Mouse (Mus musculus) liver, postnatal 0 days (tissue): Measurements from ENCODE around the gene Samd8. TPM values are rescaled to one million over a fixed set of nuclear protein-coding genes. Genes with fewer than 3 reads are reported as not detected.

ENCODE experiments used
- ATAC-seq: fragments of 200-750 bp; cut with Nextera tagmentation; 2 replicates; pipeline ENCODE4 v1.8.0; 2017; ENCODE audit warnings: mild to moderate bottlenecking, moderate library complexity
- DNase-seq: peaks from one replicate; pipeline ENCODE4 v3.0.0-alpha.2; 2016
- H3K27ac ChIP-seq: fragments of 300-500 bp; sonication (generic); 2 replicates; pipeline ENCODE4 v1.5.1; 2014; ENCODE audit warnings: antibody characterized with exemption, moderate library complexity, mild to moderate bottlenecking, low read depth
- H3K27me3 ChIP-seq: fragments of 300-500 bp; sonication (generic); 2 replicates; pipeline ENCODE4 v1.6.1; 2014; ENCODE audit warnings: low read length, control low read depth, mixed read lengths; ENCODE audit not compliant: insufficient read depth
- H3K36me3 ChIP-seq: fragments of 300-500 bp; sonication (generic); replicated peaks from 2 replicates; pipeline ENCODE4 v1.6.1; 2014; ENCODE audit warnings: mild to moderate bottlenecking, control low read depth, low read length, moderate library complexity, mixed read lengths; ENCODE audit not compliant: insufficient read depth
- H3K4me1 ChIP-seq: fragments of 300-500 bp; sonication (generic); 2 replicates; pipeline ENCODE4 v1.6.1; 2014; ENCODE audit warnings: antibody characterized with exemption, mild to moderate bottlenecking, control low read depth; ENCODE audit not compliant: insufficient read depth
- H3K4me2 ChIP-seq: fragments of 300-500 bp; sonication (generic); 2 replicates; pipeline ENCODE4 v1.6.1; 2014; ENCODE audit warnings: low read depth, mild to moderate bottlenecking, low read length, moderate library complexity, mixed read lengths
- H3K4me3 ChIP-seq: fragments of 300-500 bp; sonication (generic); 2 replicates; pipeline ENCODE4 v1.5.1; 2014; ENCODE audit warnings: low read depth, low read length
- H3K9ac ChIP-seq: fragments of 300-500 bp; sonication (generic); replicated peaks from 2 replicates; pipeline ENCODE4 v1.6.1; 2014; ENCODE audit warnings: mild to moderate bottlenecking, moderate library complexity
- H3K9me3 ChIP-seq: fragments of 300-500 bp; sonication (generic); 2 replicates; pipeline ENCODE4 v1.6.1; 2016; ENCODE audit warnings: mild to moderate bottlenecking, control low read depth, low read length, mixed read lengths
- CTCF ChIP-seq: sonication (generic); IDR thresholded peaks from 2 replicates; pipeline ENCODE4 v1.5.1; 2016; ENCODE audit warnings: antibody characterized with exemption, low read depth
- EP300 ChIP-seq: IDR thresholded peaks from 2 replicates; pipeline ENCODE4 v1.6.1; 2016; ENCODE audit warnings: antibody characterized with exemption, low read depth, mild to moderate bottlenecking
- WGBS: fragments of 180-500 bp; shearing (Covaris S2); extraction: QIAGEN DNeasy Blood & Tissue Kit; methylation state at CpG from one replicate; pipeline ENCODE4 v1.1.7; 2014; ENCODE audit not compliant: insufficient replicate concordance; 5-methylcytosine and 5-hydroxymethylcytosine counted together
- polyA plus RNA-seq: library from polyadenylated mRNA; unstranded; fragments of >200 nt; fragmentation: Nextera tagmentation; extraction: Ambion mirVana; gene quantifications from 2 replicates; pipeline ENCODE4 v1.2.1, GENCODE M21; 2015

The Samd8 gene
- polyA plus RNA-seq, 1 experiment from 2014 or later, result 4.1 TPM

GRCm38 (mm10) chr14:21823897-21824296, 73.6 kb downstream of the Samd8 start:
- ATAC-seq, result no peak
- WGBS, result 65% methylated on average over 7 of the region's 7 CpGs
- peaks cover 19% of the 10 kb centered on the region for H3K4me1 ChIP-seq
- H3K36me3 ChIP-seq, result no peaks in the 10 kb centered on the region
- no peaks in the 10 kb centered on the region for H3K9me3 ChIP-seq
- TF ChIP-seq EP300 (no peak), CTCF (no peak)
- H3K4me3 ChIP-seq, result no peak overlapping the region
- no peak overlapping the region for H3K9ac ChIP-seq
- H3K27me3 ChIP-seq, result no peaks in the 10 kb centered on the region
- H3K4me2 ChIP-seq, result no peak overlapping the region
- DNase-seq, result no peak
- peak overlapping the region; percentile 84 for H3K27ac ChIP-seq

DNA sequence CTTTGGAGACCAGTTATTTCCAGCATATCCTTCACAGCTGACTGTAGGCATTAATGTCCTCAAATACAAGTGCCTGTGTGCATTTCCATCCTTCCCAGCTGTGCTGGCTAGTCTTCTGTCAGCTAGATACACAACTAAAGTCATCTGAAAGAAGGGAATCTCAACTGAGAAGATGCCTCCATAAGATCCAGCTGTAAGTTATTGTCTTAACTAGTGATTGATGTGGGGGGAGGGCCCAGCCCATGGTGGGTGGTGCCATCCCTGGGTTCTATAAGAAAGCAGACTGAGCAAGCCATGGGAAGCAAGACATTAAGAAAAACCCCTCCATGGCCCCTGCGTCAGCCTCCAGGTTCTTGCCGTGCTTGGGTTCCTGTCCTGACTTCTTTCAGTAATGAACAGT, 74.6 kb downstream of the Samd8 start, which contains the start of gene Vdac2:
Gene Vdac2, plus strand, starts transcription at position 301 of the 400 bp plus-strand sequence.
- no peak within 1 kb of the TSS for H3K9ac ChIP-seq
- H3K4me3 ChIP-seq, result no peak within 1 kb of the TSS
- no peaks in the 10 kb centered on the region for H3K9me3 ChIP-seq
- H3K27ac ChIP-seq, result 0 out of 2 replicates have a peak within 1 kb of the TSS, but pooled peaks have one; percentile 84
- DNase-seq, result no peak
- no peaks in the 10 kb centered on the region for H3K36me3 ChIP-seq
- TF ChIP-seq CTCF (no peak), EP300 (no peak)
- H3K4me1 ChIP-seq, result peaks cover 25% of the 10 kb centered on the region
- H3K4me2 ChIP-seq, result no peak within 1 kb of the TSS
- no peak for ATAC-seq
- 80% methylated on average over 2 of the region's 2 CpGs for WGBS
- no peaks in the 10 kb centered on the region for H3K27me3 ChIP-seq

DNA sequence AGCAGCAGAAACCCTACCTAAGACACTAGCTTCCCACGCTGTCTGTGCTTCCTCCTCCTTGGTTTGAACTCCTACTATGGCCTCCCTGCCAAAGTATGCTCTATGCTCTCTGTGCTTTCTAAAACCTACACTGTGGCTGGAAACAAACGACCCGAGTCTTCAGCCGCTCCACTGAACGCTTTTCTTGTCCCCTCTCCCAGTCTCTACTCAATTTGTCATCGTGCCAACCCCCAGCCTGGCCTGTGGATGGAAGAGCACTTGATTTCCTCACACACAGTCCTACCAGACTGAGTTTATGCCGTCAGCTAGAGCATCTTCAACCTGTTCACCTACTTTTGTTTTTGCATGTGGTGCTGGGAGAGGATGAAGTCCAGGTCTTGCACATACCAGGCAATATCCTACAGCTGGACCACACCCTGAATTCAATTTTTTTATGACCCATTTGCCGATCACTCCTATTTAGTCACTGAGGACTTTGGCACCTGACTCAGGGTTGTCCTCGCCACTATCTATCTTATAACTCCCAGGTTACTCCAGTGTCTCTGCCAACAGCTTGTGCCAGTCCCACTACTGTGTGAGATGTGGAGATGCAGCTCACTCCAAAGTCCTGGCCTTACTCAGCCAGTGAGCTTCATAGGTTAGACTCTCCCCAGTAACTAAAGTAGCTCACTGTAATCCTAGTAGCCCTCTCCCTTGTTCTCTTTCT, 75.6 kb downstream of the Samd8 start:
- no peak for TF ChIP-seq CTCF
- TF ChIP-seq EP300, result no peak
- Histone ChIP-seq H3K4me1 (peaks cover 33% of the 10 kb centered on the region), H3K9me3 (no peaks in the 10 kb centered on the region), H3K4me2 (no peak overlapping the region), H3K27ac (no peak overlapping the region), H3K27me3 (no peaks in the 10 kb centered on the region), H3K9ac (no peak overlapping the region), H3K4me3 (no peak overlapping the region), H3K36me3 (no peaks in the 10 kb centered on the region)
- DNase-seq (no peak), ATAC-seq (no peak)
- WGBS, result 73% methylated on average over 9 of the region's 9 CpGs

GRCm38 (mm10) chr14:21830876-21831767, 80.8 kb downstream of the Samd8 start:
- Histone ChIP-seq H3K9me3 (no peaks in the 10 kb centered on the region), H3K4me1 (peaks cover 38% of the 10 kb centered on the region), H3K27ac (peak overlapping the region; percentile 94), H3K4me3 (peak overlapping the region; percentile 98), H3K4me2 (peak overlapping the region; percentile 74), H3K9ac (peak overlapping the region; percentile 96), H3K27me3 (no peaks in the 10 kb centered on the region), H3K36me3 (peaks cover 24% of the 10 kb centered on the region)
- TF ChIP-seq CTCF (0 out of 2 replicates have a peak, but pooled peaks have one; percentile 24), EP300 (peak; percentile 4; the same call in 1 of the 2 replicates)
- under 1% methylated on average over 72 of the region's 73 CpGs for WGBS
- ATAC-seq, result peak; percentile 99
- DNase-seq, result peak; percentile 98

DNA sequence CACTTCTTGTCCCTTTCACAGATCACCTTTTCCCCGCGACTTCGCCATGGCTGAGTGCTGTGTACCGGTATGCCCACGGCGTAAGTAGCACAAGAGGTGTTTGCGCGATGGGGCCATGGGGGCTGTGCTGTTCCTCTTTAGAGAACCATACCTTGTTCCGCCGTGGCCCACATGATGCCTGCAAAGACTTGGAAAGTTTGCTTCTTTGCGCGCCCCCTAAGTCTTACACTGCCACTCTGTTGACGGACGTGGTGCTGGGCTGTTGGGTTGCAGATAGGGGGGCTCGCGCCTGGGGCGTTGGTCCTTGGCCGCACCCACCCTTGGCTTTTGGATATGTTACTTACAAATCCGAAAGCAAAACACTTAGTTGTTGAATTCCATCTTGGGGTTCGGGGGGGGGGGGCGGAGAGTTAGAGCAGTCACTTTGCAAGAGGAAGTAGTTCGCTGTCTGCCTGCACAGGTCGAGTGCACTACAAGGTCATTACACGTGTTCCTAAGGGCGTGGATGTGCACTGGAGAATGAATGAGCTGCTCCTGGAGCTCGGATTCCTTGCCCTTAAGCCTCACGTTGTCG, 81.6 kb downstream of the Samd8 start:
- Histone ChIP-seq H3K27ac (peak overlapping the region; percentile 94), H3K9ac (peak overlapping the region; percentile 96), H3K4me3 (peak overlapping the region; percentile 98), H3K4me1 (peaks cover 34% of the 10 kb centered on the region), H3K4me2 (peak overlapping the region; percentile 74), H3K27me3 (no peaks in the 10 kb centered on the region), H3K9me3 (no peaks in the 10 kb centered on the region), H3K36me3 (peaks cover 31% of the 10 kb centered on the region)
- ATAC-seq (peak; percentile 9; the same call in 1 of the 2 replicates), DNase-seq (peak; percentile 53)
- WGBS, result under 1% methylated on average over 28 of the region's 28 CpGs
- TF ChIP-seq CTCF (no peak), EP300 (no peak)
